Mouse (Mus musculus) bone marrow, adult 2 months (tissue): ENCODE results near the gene Krt25. TPM values are rescaled to one million over a fixed set of nuclear protein-coding genes. Genes with fewer than 3 reads are reported as not detected.

ENCODE experiments used
- H3K27ac ChIP-seq: fragments of 200-500 bp; 2 replicates; pipeline ENCODE4 v1.5.1; 2012; ENCODE audit warnings: low read depth, mild to moderate bottlenecking, control low read depth, inconsistent platforms, low read length; ENCODE audit not compliant: control insufficient read depth, poor library complexity, insufficient read depth
- H3K4me1 ChIP-seq: fragments of 200-500 bp; 2 replicates; pipeline ENCODE4 v1.6.1; 2011; ENCODE audit warnings: low read length; ENCODE audit not compliant: control insufficient read depth, insufficient read depth
- H3K4me3 ChIP-seq: fragments of 200-500 bp; replicated peaks from 2 replicates; pipeline ENCODE3; 2011; ENCODE audit warnings: mild to moderate bottlenecking, low read depth, low read length, control low read depth; ENCODE audit not compliant: control insufficient read depth
- CTCF ChIP-seq: fragments of 200-500 bp; IDR thresholded peaks from 2 replicates; pipeline ENCODE4 v1.5.1; 2011; ENCODE audit warnings: low read length, control low read depth; ENCODE audit not compliant: control insufficient read depth, insufficient read depth
- POLR2A ChIP-seq: fragments of 200-500 bp; IDR thresholded peaks from 2 replicates; pipeline ENCODE4 v1.6.1; 2011; ENCODE audit warnings: low read depth, mild to moderate bottlenecking, control low read depth, low read length, borderline replicate concordance; ENCODE audit not compliant: control insufficient read depth
- WGBS: fragments of 180-500 bp; shearing (Covaris S2); methylation state at CpG from one replicate; pipeline ENCODE4 v1.1.7; 2018; 5-methylcytosine and 5-hydroxymethylcytosine counted together
- polyA plus RNA-seq: library from polyadenylated mRNA; stranded (reverse); fragments of >200 nt; gene quantifications from 2 replicates; pipeline ENCODE4 v1.2.4, GENCODE M21; 2011; ENCODE audit warnings: low replicate concordance; ENCODE audit not compliant: missing spikeins, insufficient read depth, insufficient read length

Gene Krt25
- polyA plus RNA-seq, 1 experiment = not detected

DNA sequence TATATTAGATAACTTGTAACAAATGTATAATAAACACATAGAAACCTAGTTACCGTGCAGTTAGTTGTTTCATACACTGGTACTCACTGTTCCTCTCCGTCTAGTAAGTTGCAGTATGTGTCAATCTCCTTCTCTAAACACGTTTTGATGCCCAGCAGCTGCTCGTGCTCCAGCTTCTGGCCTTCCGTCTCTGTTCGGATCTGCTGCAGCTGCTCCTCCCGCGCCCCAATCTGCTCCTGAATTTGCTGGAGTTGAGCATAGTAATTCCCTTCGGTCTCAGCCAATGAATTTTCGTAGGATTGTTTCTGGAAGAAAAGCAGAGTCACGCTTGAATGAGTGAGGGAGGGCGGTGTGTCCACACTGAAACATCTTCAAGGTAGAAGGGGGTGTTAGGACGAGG lies 10.7 kb upstream of the Krt25 start:
- Histone ChIP-seq H3K27ac (no peak overlapping the region), H3K4me1 (no peaks in the 10 kb centered on the region), H3K4me3 (no peak overlapping the region)
- TF ChIP-seq POLR2A (no peak), CTCF (no peak)
- WGBS = 77% methylated on average over 13 of the region's 13 CpGs

DNA sequence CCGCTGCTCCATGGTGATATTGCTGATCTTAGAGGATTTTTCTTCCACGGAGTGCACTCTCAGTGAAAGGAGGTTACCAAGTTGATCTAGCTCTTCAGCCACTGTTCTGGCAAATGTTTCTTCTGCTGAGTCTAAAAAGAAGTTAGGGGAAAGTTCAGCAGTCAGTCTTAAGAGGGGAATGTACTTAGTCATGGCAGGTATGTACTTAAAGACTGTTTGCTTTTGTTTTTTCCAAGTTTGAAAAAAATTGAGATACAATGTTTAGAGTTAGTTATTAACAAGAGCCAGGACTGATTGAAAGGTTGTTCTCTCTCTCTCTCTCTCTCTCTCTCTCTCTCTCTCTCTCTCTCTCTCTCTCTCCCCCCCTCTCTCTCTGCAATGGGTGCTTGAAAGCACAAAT lies 6.9 kb upstream of the Krt25 start:
- WGBS = 78% methylated on average over 2 of the region's 2 CpGs
- Histone ChIP-seq H3K27ac (no peak overlapping the region), H3K4me1 (no peaks in the 10 kb centered on the region), H3K4me3 (no peak overlapping the region)
- no peak for TF ChIP-seq POLR2A
- no peak for TF ChIP-seq CTCF

DNA sequence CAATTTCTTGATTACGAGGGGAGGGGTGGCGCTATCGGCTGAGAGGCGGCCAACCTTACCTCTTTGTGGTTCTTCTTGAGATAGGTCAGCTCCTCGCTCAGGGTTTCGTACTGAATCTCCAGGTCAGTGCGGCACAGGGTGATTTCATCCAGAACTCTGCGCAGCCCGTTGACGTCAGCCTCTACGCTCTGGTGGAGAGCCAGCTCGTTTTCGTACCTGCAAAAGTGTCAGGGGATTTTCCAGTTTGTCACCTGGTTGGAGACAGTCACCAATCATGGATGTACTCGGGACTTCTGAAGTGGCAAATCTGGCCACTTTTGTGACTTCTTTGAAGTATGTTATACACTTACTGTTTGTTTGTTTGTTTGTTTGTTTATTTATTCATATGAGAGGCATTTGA lies 1.7 kb downstream of the Krt25 start:
- no peak for TF ChIP-seq CTCF
- no peak for TF ChIP-seq POLR2A
- WGBS = 88% methylated on average over 14 of the region's 14 CpGs
- Histone ChIP-seq H3K4me3 (no peak overlapping the region), H3K27ac (no peak overlapping the region), H3K4me1 (no peaks in the 10 kb centered on the region)

DNA sequence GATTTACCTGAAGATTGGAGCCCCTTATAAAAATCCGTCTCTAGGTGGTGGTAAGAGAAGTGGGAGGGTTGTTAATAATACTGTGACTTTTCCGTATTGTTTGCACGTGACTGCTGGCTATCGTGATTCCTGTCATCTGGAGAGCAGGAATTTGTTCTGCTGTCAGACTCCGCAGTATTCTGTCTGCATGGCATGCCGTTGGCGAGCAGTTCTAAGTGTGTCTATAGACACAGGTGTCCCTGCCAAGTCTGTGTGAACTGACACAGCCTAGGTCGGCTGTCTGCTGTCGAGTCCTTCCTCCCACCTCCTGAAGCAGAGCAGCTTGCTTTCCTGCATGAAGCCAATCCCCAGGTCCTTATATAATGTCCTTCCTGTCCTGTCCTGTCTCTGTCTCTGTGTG lies 3.6 kb downstream of the Krt25 start:
- Histone ChIP-seq H3K4me1 (no peaks in the 10 kb centered on the region), H3K4me3 (no peak overlapping the region), H3K27ac (no peak overlapping the region)
- TF ChIP-seq CTCF (no peak), POLR2A (no peak)
- 68% methylated on average over 9 of the region's 9 CpGs for WGBS

DNA sequence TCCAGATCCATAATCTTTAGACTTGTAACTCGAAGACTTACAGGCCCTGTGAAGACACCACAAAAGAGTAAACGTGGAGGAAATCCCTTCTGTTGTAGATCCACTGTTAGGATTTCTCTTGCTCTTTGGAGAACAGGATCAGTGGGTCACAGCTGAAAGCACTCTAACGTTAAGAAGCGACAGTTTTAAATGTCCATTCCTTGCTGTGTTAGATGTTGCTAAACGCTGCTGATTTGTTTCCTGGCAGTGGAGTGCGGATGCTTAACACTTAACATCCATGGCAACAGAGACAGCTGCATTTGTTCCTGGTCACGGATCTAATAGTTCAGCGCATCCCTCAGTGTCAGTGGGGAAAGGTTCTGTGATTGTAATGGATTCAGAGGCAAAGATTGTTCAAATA lies 6.2 kb downstream of the Krt25 start:
- Histone ChIP-seq H3K27ac (no peak overlapping the region), H3K4me3 (no peak overlapping the region), H3K4me1 (no peaks in the 10 kb centered on the region)
- WGBS = 73% methylated on average over 8 of the region's 8 CpGs
- TF ChIP-seq POLR2A = no peak
- no peak for TF ChIP-seq CTCF

DNA sequence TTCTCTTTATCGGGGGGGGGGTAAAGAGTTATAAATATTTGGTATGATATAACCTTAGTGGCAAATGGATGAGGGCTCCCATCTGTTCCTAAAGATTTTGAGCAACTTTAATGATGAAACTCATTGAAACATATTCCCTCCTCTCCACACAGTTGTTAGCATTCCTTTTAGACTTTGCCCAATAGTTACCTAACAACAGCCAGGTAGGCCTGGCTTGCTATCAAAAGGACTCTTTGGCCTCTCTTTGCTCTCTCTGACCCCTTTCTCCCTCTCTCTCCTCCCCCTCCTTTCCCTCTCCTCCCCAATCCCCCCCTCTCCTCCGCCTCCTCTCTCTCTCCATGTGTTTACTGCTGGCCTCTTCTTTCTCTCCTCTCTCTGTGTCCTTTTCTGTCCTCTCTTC lies 8.2 kb downstream of the Krt25 start:
- Histone ChIP-seq H3K4me3 (no peak overlapping the region), H3K27ac (no peak overlapping the region), H3K4me1 (no peaks in the 10 kb centered on the region)
- no peak for TF ChIP-seq CTCF
- TF ChIP-seq POLR2A = no peak
- WGBS = 80% methylated on average over 2 of the region's 2 CpGs

DNA sequence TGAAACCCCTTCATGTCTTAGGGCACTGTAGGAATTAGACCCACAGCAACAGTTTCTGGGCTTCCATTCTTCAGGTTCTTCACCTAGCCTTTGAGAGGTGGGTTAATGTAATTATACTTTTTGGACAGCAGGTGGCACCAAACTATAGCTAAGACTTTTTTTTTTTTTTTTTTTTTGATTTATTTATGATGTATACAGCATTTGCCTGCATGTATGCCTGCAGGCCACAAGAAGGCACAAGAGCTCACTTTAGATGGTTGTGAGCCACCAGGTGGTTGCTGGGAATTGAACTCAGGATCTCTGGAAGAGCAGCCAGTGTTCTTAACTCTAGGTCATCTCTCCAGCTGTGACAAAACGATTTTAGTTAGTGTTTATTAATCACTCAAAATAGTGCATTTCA lies 11.9 kb downstream of the Krt25 start:
- H3K4me1 ChIP-seq = no peaks in the 10 kb centered on the region
- H3K27ac ChIP-seq = no peak overlapping the region
- H3K4me3 ChIP-seq = no peak overlapping the region
- 81% methylated on average over 1 of the region's 1 CpGs for WGBS
- TF ChIP-seq CTCF (no peak), POLR2A (no peak)

DNA sequence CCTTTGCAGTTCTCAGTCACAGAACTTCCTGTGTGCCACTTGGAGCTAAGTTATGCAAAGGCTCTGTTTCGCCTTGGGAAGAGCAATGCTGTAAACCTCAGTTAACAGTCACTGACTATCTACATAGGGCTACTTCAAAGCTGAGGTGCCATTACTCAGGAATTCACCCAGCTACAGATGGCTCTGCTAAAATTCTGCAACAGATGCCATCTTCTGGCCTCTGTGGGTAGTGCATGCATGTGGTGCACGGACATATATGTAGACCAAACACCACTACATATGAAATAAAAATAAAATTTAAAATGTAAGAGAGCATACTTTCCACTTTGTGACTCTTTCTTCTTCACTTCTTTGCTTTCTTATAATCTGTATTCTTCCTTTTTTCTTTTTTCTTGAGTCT lies 15.2 kb downstream of the Krt25 start:
- H3K4me1 ChIP-seq = no peaks in the 10 kb centered on the region
- H3K4me3 ChIP-seq = no peak overlapping the region
- WGBS = 19% methylated on average over 2 of the region's 2 CpGs
- TF ChIP-seq CTCF (peak; percentile 28; the same call in 1 of the 2 replicates), POLR2A (no peak)
- no peak overlapping the region for H3K27ac ChIP-seq

DNA sequence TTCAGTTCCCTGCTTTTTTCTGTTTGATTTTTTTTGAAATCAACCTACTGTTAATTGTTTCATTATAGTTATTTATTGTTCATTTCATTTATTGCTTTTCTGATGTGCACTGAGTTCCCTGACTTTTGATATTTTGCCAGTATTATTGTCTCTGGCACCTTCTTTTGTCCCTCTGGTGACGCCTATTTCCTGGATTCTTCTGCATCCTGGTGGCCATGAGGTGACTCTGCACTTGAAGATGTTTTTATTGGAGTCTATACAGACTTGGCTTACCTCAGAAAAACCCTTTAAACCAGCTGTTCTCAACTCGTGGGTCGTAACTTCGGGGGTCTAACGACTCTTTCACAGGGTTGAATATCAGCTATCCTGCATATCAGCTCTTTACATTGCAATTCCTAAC lies 27.7 kb downstream of the Krt25 start:
- Histone ChIP-seq H3K27ac (no peak overlapping the region), H3K4me1 (no peaks in the 10 kb centered on the region), H3K4me3 (no peak overlapping the region)
- WGBS = 44% methylated on average over 5 of the region's 5 CpGs
- TF ChIP-seq CTCF = no peak
- no peak for TF ChIP-seq POLR2A

DNA sequence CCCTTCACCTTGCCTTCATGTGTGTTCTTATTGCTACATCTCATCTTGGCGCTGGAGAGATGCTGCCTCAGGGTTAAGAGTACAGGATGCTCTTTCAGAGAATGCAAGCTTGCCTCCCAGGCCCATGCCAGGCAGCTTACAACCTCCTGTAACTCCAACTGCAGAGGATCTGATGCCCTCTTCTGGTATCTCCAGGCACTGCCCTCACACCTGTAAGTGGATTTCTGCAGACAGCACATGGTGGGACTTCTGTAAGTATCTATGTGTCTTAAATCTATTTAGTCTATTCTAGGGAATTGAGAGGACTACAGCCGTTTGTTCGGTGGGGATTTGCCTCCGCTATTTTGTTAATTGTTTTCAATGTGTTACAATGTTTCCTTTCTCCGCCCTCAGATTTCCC lies 29.9 kb downstream of the Krt25 start:
- no peak overlapping the region for H3K4me3 ChIP-seq
- H3K4me1 ChIP-seq = no peaks in the 10 kb centered on the region
- no peak overlapping the region for H3K27ac ChIP-seq
- 64% methylated on average over 5 of the region's 5 CpGs for WGBS
- TF ChIP-seq POLR2A (no peak), CTCF (peak; percentile 48; the same call in 1 of the 2 replicates)
